Mouse (Mus musculus) kidney, adult 2 months (tissue): ENCODE data around the gene Ltb4r2. TPM values are rescaled to one million over a fixed set of nuclear protein-coding genes. Genes with fewer than 3 reads are reported as not detected.

Experiments
- DNase-seq: peaks from one replicate; pipeline ENCODE4 v3.0.0; 2021
- H3K27ac ChIP-seq: fragments of 200-500 bp; 2 replicates; pipeline ENCODE4 v1.5.1; 2012; ENCODE audit warnings: low read depth, low read length, control low read depth, inconsistent platforms; ENCODE audit not compliant: insufficient read depth
- H3K27me3 ChIP-seq: fragments of 200-500 bp; replicated peaks from 2 replicates; pipeline ENCODE4 v1.6.1; 2012; ENCODE audit warnings: mild to moderate bottlenecking, moderate library complexity, low read length, inconsistent platforms; ENCODE audit not compliant: control insufficient read depth, insufficient read depth
- H3K36me3 ChIP-seq: fragments of 200-500 bp; 2 replicates; pipeline ENCODE4 v1.6.1; 2012; ENCODE audit warnings: mild to moderate bottlenecking, moderate library complexity, low read length, inconsistent platforms; ENCODE audit not compliant: control insufficient read depth, insufficient read depth
- H3K4me1 ChIP-seq: fragments of 200-500 bp; 2 replicates; pipeline ENCODE4 v1.6.1; 2011; ENCODE audit warnings: low read length; ENCODE audit not compliant: control insufficient read depth, insufficient read depth
- H3K4me3 ChIP-seq: fragments of 200-500 bp; 2 replicates; pipeline ENCODE4 v1.5.1; 2011; ENCODE audit warnings: mild to moderate bottlenecking, low read depth, low read length, control low read depth; ENCODE audit not compliant: insufficient read depth
- CTCF ChIP-seq: fragments of 200-500 bp; conservative IDR thresholded peaks from 2 replicates; pipeline ENCODE4 v1.5.1; 2011; ENCODE audit warnings: low read depth, mild to moderate bottlenecking, control low read depth, low read length, moderate library complexity, mixed read lengths; ENCODE audit not compliant: insufficient read depth, insufficient read length
- POLR2A ChIP-seq: fragments of 200-500 bp; IDR thresholded peaks from one replicate; pipeline ENCODE4 v1.6.1; 2011; ENCODE audit warnings: low read depth, low read length, control low read depth
- WGBS: fragments of 180-500 bp; shearing (Covaris S2); methylation state at CpG from one replicate; pipeline ENCODE4 v1.1.7; 2018; 5-methylcytosine and 5-hydroxymethylcytosine counted together
- polyA plus RNA-seq: library from polyadenylated mRNA; depleted of rRNA; stranded (reverse); fragments of >200 nt; gene quantifications from 2 replicates; pipeline ENCODE4 v1.2.3, GENCODE M21; 2012; rRNA removed

Gene Ltb4r2
- polyA plus RNA-seq, 1 experiment = 0.56 TPM

DNA sequence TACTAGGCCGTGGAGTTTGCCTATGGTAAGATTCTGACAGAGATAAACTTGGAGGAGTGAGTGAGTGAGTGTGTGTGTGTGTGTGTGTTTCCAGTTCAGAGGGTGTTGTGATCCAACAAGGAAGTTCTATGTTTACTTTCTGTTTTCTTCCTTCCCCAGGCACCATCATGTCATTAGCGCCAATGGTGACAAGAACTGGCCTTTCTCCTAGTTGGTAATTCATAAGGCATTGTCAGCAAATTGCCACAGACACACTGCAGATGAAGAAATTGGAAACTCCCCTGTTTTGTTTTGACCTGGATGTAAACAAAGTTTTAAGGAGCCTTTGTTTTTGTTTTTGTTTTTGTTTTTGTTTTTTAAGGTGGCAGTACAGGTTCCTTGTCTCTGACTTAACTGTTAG is 32.2 kb downstream of the Ltb4r2 start:
- Histone ChIP-seq H3K4me1 (no peaks in the 10 kb centered on the region), H3K36me3 (no peaks in the 10 kb centered on the region), H3K27ac (no peak overlapping the region; the same call in 1 of the 2 replicates), H3K27me3 (no peaks in the 10 kb centered on the region), H3K4me3 (no peak overlapping the region)
- DNase-seq = no peak
- no peak for TF ChIP-seq CTCF
- TF ChIP-seq POLR2A = no peak
- 57% methylated on average over 2 of the region's 2 CpGs for WGBS

GRCm38 (mm10) chr14:55793946-55794345 is 32.7 kb downstream of the Ltb4r2 start:
- TF ChIP-seq POLR2A = no peak
- 66% methylated on average over 2 of the region's 2 CpGs for WGBS
- DNase-seq = no peak

DNA sequence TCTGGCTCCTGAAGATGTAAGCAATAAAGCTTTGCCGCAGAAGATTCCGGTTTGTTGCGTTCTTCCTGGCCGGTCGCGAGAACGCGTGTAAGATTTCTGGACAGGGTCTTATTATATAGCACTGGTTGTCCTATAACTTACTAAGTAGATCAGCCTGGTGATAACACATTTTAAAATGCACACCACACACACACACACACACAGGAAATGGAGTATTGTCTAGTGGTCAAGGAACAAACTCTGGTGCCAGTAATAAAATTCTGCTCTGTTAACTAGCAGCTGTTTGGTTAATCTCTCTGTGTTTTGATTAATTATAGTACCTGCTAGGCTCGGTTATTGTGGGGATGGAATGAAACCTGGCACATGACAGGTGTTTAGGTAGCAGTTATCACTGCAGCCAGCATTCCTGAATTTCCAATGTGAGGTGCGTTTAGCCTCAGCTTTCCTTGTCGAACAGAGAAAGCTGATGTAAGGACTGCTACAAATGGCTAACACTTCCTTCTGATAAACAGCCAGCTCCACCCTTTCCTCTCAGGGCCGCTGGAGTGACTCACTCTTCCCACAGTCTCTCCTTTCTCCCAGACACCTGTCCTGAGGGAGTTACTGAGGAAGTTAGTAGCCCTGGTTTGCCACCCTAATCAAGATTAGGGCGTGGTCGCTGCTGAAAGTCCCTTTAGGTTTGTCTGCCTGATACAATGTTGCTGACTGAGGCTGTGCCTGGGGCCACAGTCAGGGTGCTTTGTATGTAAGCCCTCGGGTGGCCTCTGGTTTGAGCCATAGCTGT is 34.3 kb downstream of the Ltb4r2 start:
- DNase-seq = no peak
- 71% methylated on average over 15 of the region's 15 CpGs for WGBS
- H3K27ac ChIP-seq = no peak overlapping the region

More at GRCm38 (mm10) chr14:55793946-55794345, 32.7 kb downstream of the Ltb4r2 start:
- H3K36me3 ChIP-seq = no peaks in the 10 kb centered on the region
- no peaks in the 10 kb centered on the region for H3K27me3 ChIP-seq
- no peak overlapping the region for H3K4me3 ChIP-seq
- no peaks in the 10 kb centered on the region for H3K4me1 ChIP-seq
- no peak overlapping the region for H3K27ac ChIP-seq

More for the DNA sequence above, 34.3 kb downstream of the Ltb4r2 start:
- no peak overlapping the region for H3K4me3 ChIP-seq
- H3K4me1 ChIP-seq = no peaks in the 10 kb centered on the region
- no peaks in the 10 kb centered on the region for H3K36me3 ChIP-seq
- no peaks in the 10 kb centered on the region for H3K27me3 ChIP-seq
- TF ChIP-seq CTCF (no peak), POLR2A (no peak)

Other genes with a start within 250 kb of the Ltb4r2 start
- gene Nrl, start 236.4 kb upstream of the Ltb4r2 start, polyA plus RNA-seq = not detected in 2 replicates
- gene Pck2, start 221.2 kb upstream of the Ltb4r2 start, polyA plus RNA-seq = 22.9 and 27.4 TPM in 2 replicates
- 223 and 243 TPM in 2 replicates for gene Dcaf11, start 201.4 kb upstream of the Ltb4r2 start, polyA plus RNA-seq
- gene A730061H03Rik, start 201.0 kb upstream of the Ltb4r2 start, polyA plus RNA-seq = 0.75 and 1.4 TPM in 2 replicates
- 115 and 116 TPM in 2 replicates for gene Fitm1, start 185.8 kb upstream of the Ltb4r2 start, polyA plus RNA-seq
- 60.5 and 77.5 TPM in 2 replicates for gene Psme1, start 183.3 kb upstream of the Ltb4r2 start, polyA plus RNA-seq
- gene Emc9, start 176.1 kb upstream of the Ltb4r2 start, polyA plus RNA-seq = 21.9 and 24.9 TPM in 2 replicates
- gene Psme2, start 170.3 kb upstream of the Ltb4r2 start, polyA plus RNA-seq = 53.1 and 60.2 TPM in 2 replicates
- 27.0 and 27.6 TPM in 2 replicates for gene Rnf31, start 169.7 kb upstream of the Ltb4r2 start, polyA plus RNA-seq
- gene Irf9, start 157.9 kb upstream of the Ltb4r2 start, polyA plus RNA-seq = 36.9 and 39.9 TPM in 2 replicates
- gene Rec8, start 143.4 kb upstream of the Ltb4r2 start, polyA plus RNA-seq = 11.4 and 13.3 TPM in 2 replicates
- 69.7 and 84.9 TPM in 2 replicates for gene Ipo4, start 125.5 kb upstream of the Ltb4r2 start, polyA plus RNA-seq
- 3.2 and 4.0 TPM in 2 replicates for gene Gm49378, start 123.5 kb upstream of the Ltb4r2 start, polyA plus RNA-seq
- gene Tm9sf1, start 117.6 kb upstream of the Ltb4r2 start, polyA plus RNA-seq = 109 and 110 TPM in 2 replicates
- gene Tssk4, start 111.2 kb upstream of the Ltb4r2 start, polyA plus RNA-seq = 0.67 and 0.79 TPM in 2 replicates
- 22.4 and 27.2 TPM in 2 replicates for gene Mdp1, start 100.9 kb upstream of the Ltb4r2 start, polyA plus RNA-seq
- 18.7 and 21.7 TPM in 2 replicates for gene Gmpr2, start 89.5 kb upstream of the Ltb4r2 start, polyA plus RNA-seq
- 321 and 438 TPM in 2 replicates for gene Nedd8, start 89.3 kb upstream of the Ltb4r2 start, polyA plus RNA-seq
- gene Tinf2, start 79.6 kb upstream of the Ltb4r2 start, polyA plus RNA-seq = 9.9 and 10.2 TPM in 2 replicates
- gene Tgm1, start 47.5 kb upstream of the Ltb4r2 start, polyA plus RNA-seq = 29.6 and 30.1 TPM in 2 replicates
- gene Rabggta, start 39.2 kb upstream of the Ltb4r2 start, polyA plus RNA-seq = 70.0 and 86.9 TPM in 2 replicates
- 223 and 228 TPM in 2 replicates for gene Dhrs1, start 15.7 kb upstream of the Ltb4r2 start, polyA plus RNA-seq
- 12.9 and 16.1 TPM in 2 replicates for gene Nop9, start 15.7 kb upstream of the Ltb4r2 start, polyA plus RNA-seq
- 485 and 513 TPM in 2 replicates for gene Cideb, start 3.0 kb upstream of the Ltb4r2 start, polyA plus RNA-seq
- 0.75 and 1.1 TPM in 2 replicates for gene Ltb4r1, start 4.5 kb downstream of the Ltb4r2 start, polyA plus RNA-seq
- 16.8 and 16.9 TPM in 2 replicates for gene Adcy4, start 22.7 kb downstream of the Ltb4r2 start, polyA plus RNA-seq
- 3.5 and 4.7 TPM in 2 replicates for gene Ripk3, start 27.4 kb downstream of the Ltb4r2 start, polyA plus RNA-seq
- gene Nfatc4, start 61.7 kb downstream of the Ltb4r2 start, polyA plus RNA-seq = 4.3 and 5.0 TPM in 2 replicates
- gene Nynrin, start 92.6 kb downstream of the Ltb4r2 start, polyA plus RNA-seq = 6.6 and 7.6 TPM in 2 replicates
- gene Cbln3, start 123.0 kb downstream of the Ltb4r2 start, polyA plus RNA-seq = 0.08 and 0.13 TPM in 2 replicates
- gene Khnyn, start 123.5 kb downstream of the Ltb4r2 start, polyA plus RNA-seq = 11.1 and 11.9 TPM in 2 replicates
- gene Sdr39u1, start 138.9 kb downstream of the Ltb4r2 start, polyA plus RNA-seq = 132 and 133 TPM in 2 replicates
- 0.42 and 0.99 TPM in 2 replicates for gene Cma1, start 183.2 kb downstream of the Ltb4r2 start, polyA plus RNA-seq
- not detected in 2 replicates for gene Cma2, start 189.6 kb downstream of the Ltb4r2 start, polyA plus RNA-seq